Mouse (Mus musculus) adrenal gland, postnatal 36 days (tissue): ENCODE measurements around the gene Fstl4. TPM values are rescaled to one million over a fixed set of nuclear protein-coding genes. Genes with fewer than 3 reads are reported as not detected.

ENCODE experiments used
- DNase-seq, 2 experiments: peaks; one replicate each; pipeline ENCODE4 v3.0.0; 2021; ENCODE audit warnings: mixed read lengths in 1 of 2
- total RNA-seq, 2 experiments: library from RNA; stranded (reverse); gene quantifications; 2 replicates each; pipeline ENCODE4 v1.2.3; 2021

The Fstl4 gene
- total RNA-seq, 2 experiments from 2014 or later: 0.79 to 1.1 TPM

- no peak for DNase-seq
Observed at GRCm38 (mm10) chr11:53025686-53026085, 261.3 kb downstream of the Fstl4 start.

GRCm38 (mm10) chr11:53028421-53029168, 264.2 kb downstream of the Fstl4 start:
- no peak for DNase-seq

GRCm38 (mm10) chr11:53031777-53032176, 267.3 kb downstream of the Fstl4 start:
- no peak for DNase-seq

GRCm38 (mm10) chr11:53032336-53032735, 267.9 kb downstream of the Fstl4 start:
- DNase-seq: peak; percentile 84 to 90

- no peak for DNase-seq
Observed at GRCm38 (mm10) chr11:53035414-53035813, 271.0 kb downstream of the Fstl4 start.

- DNase-seq: no peak
Observed at GRCm38 (mm10) chr11:53046850-53047249, 282.4 kb downstream of the Fstl4 start.

- DNase-seq: no peak
Observed at GRCm38 (mm10) chr11:53054151-53054550, 289.7 kb downstream of the Fstl4 start.

- DNase-seq: no peak
Observed at GRCm38 (mm10) chr11:53055896-53056295, 291.5 kb downstream of the Fstl4 start.

GRCm38 (mm10) chr11:53056781-53057180, 292.3 kb downstream of the Fstl4 start:
- DNase-seq: no peak

- no peak for DNase-seq
Observed at GRCm38 (mm10) chr11:53057821-53058553, 293.6 kb downstream of the Fstl4 start.

GRCm38 (mm10) chr11:53058557-53058956, 294.1 kb downstream of the Fstl4 start:
- DNase-seq: no peak

- DNase-seq: no peak
Observed at GRCm38 (mm10) chr11:53067699-53068478, 303.5 kb downstream of the Fstl4 start.

- DNase-seq: peak in 1 of 2 experiments; percentile 9
Observed at GRCm38 (mm10) chr11:53068479-53069065, 304.1 kb downstream of the Fstl4 start.

GRCm38 (mm10) chr11:53069751-53070150, 305.3 kb downstream of the Fstl4 start:
- no peak for DNase-seq

- no peak for DNase-seq
Observed at GRCm38 (mm10) chr11:53071602-53072001, 307.2 kb downstream of the Fstl4 start.

GRCm38 (mm10) chr11:53077641-53078040, 313.2 kb downstream of the Fstl4 start:
- no peak for DNase-seq

- no peak for DNase-seq
Observed at GRCm38 (mm10) chr11:53078419-53079334, 314.2 kb downstream of the Fstl4 start.

- no peak for DNase-seq
Observed at GRCm38 (mm10) chr11:53081310-53081709, 316.9 kb downstream of the Fstl4 start.

- DNase-seq: peak; percentile 10 to 24
Observed at GRCm38 (mm10) chr11:53085367-53085766, 320.9 kb downstream of the Fstl4 start.

- DNase-seq: no peak
Observed at GRCm38 (mm10) chr11:53085858-53086565, 321.6 kb downstream of the Fstl4 start.
